Mouse (Mus musculus) forebrain, embryonic 10.5 days (tissue): ENCODE measurements around the gene Vps8. TPM values are rescaled to one million over a fixed set of nuclear protein-coding genes. Genes with fewer than 3 reads are reported as not detected.
A peak's percentile ranks its signal among the peaks of the same experiment; 100 is the strongest.

Experiments used
- DNase-seq: peaks from one replicate; pipeline ENCODE4 v3.0.0-alpha.2; 2017; ENCODE audit warnings: low spot score; ENCODE audit errors: extremely low spot score
- H3K27ac ChIP-seq: fragments of 300-500 bp; sonication (generic); 2 replicates; pipeline ENCODE4 v1.5.1; 2016; ENCODE audit warnings: mild to moderate bottlenecking
- H3K27me3 ChIP-seq: fragments of 300-500 bp; sonication (generic); 2 replicates; pipeline ENCODE4 v1.6.1; 2016; ENCODE audit warnings: mild to moderate bottlenecking; ENCODE audit not compliant: poor library complexity, severe bottlenecking
- H3K36me3 ChIP-seq: fragments of 300-500 bp; sonication (generic); replicated peaks from 2 replicates; pipeline ENCODE4 v1.6.1; 2016; ENCODE audit warnings: mild to moderate bottlenecking, moderate library complexity
- H3K4me1 ChIP-seq: fragments of 300-500 bp; sonication (generic); 2 replicates; pipeline ENCODE4 v1.6.1; 2016
- H3K4me3 ChIP-seq: fragments of 300-500 bp; sonication (generic); 2 replicates; pipeline ENCODE4 v1.5.1; 2016; ENCODE audit warnings: mild to moderate bottlenecking, moderate library complexity
- H3K9me3 ChIP-seq: fragments of 300-500 bp; sonication (generic); 2 replicates; pipeline ENCODE4 v1.6.1; 2016; ENCODE audit warnings: mild to moderate bottlenecking, moderate library complexity
- WGBS: fragments of 180-500 bp; shearing (Covaris S2); methylation state at CpG from one replicate; pipeline ENCODE4 v1.1.7; 2016; 5-methylcytosine and 5-hydroxymethylcytosine counted together
- polyA plus RNA-seq: library from polyadenylated mRNA; unstranded; fragments of >200 nt; fragmentation: Nextera tagmentation; extraction: Ambion mirVana; gene quantifications from 2 replicates; pipeline ENCODE4 v1.2.1, GENCODE M21; 2016

Vps8 gene
- polyA plus RNA-seq, 1 experiment from 2014 or later = 21.0 TPM

- 0 out of 2 replicates have a peak, but pooled peaks cover under 1% of the 10 kb centered on the region for H3K4me1 ChIP-seq
- H3K27ac ChIP-seq = no peak overlapping the region
- H3K4me3 ChIP-seq = no peak overlapping the region
- H3K27me3 ChIP-seq = no peaks in the 10 kb centered on the region
- H3K36me3 ChIP-seq = no peaks in the 10 kb centered on the region
- DNase-seq = no peak
- H3K9me3 ChIP-seq = no peaks in the 10 kb centered on the region
These were observed 11.1 kb upstream of the Vps8 start for GRCm38 (mm10) chr16:21411779-21412178.

- Histone ChIP-seq H3K27ac (no peak overlapping the region), H3K27me3 (no peaks in the 10 kb centered on the region), H3K9me3 (no peaks in the 10 kb centered on the region), H3K36me3 (no peaks in the 10 kb centered on the region), H3K4me3 (no peak overlapping the region), H3K4me1 (no peaks in the 10 kb centered on the region)
- peak; percentile 83 for DNase-seq
- 27% methylated on average over 8 of the region's 8 CpGs for WGBS
These were observed 10.3 kb upstream of the Vps8 start for GRCm38 (mm10) chr16:21412593-21413047.

GRCm38 (mm10) chr16:21413819-21414218 is 9.1 kb upstream of the Vps8 start:
- Histone ChIP-seq H3K4me1 (no peaks in the 10 kb centered on the region), H3K4me3 (no peak overlapping the region), H3K9me3 (no peaks in the 10 kb centered on the region), H3K36me3 (no peaks in the 10 kb centered on the region), H3K27me3 (no peaks in the 10 kb centered on the region), H3K27ac (no peak overlapping the region)
- 79% methylated on average over 3 of the region's 3 CpGs for WGBS
- no peak for DNase-seq

GRCm38 (mm10) chr16:21415128-21415527 is 7.8 kb upstream of the Vps8 start:
- DNase-seq = no peak
- 91% methylated on average over 8 of the region's 8 CpGs for WGBS
- no peaks in the 10 kb centered on the region for H3K27me3 ChIP-seq
- H3K36me3 ChIP-seq = no peaks in the 10 kb centered on the region
- H3K4me1 ChIP-seq = no peaks in the 10 kb centered on the region
- H3K9me3 ChIP-seq = no peaks in the 10 kb centered on the region
- H3K27ac ChIP-seq = no peak overlapping the region
- H3K4me3 ChIP-seq = no peak overlapping the region

- H3K9me3 ChIP-seq = no peaks in the 10 kb centered on the region
- no peak overlapping the region for H3K27ac ChIP-seq
- 51% methylated on average over 5 of the region's 5 CpGs for WGBS
- no peak overlapping the region for H3K4me3 ChIP-seq
- no peak for DNase-seq
- H3K4me1 ChIP-seq = peaks cover 6% of the 10 kb centered on the region; the same call in 1 of the 2 replicates
- H3K27me3 ChIP-seq = no peaks in the 10 kb centered on the region
- H3K36me3 ChIP-seq = no peaks in the 10 kb centered on the region
These were observed 4.9 kb upstream of the Vps8 start for GRCm38 (mm10) chr16:21418012-21418411.

- Histone ChIP-seq H3K27me3 (no peaks in the 10 kb centered on the region), H3K9me3 (no peaks in the 10 kb centered on the region), H3K27ac (peak overlapping the region; percentile 90), H3K4me1 (peaks cover 19% of the 10 kb centered on the region), H3K4me3 (peak overlapping the region; percentile 82), H3K36me3 (no peaks in the 10 kb centered on the region)
- 5% methylated on average over 10 of the region's 10 CpGs for WGBS
- no peak for DNase-seq
These were observed 610 bp downstream of the Vps8 start for GRCm38 (mm10) chr16:21423546-21423910.

GRCm38 (mm10) chr16:21428131-21428530 is 5.2 kb downstream of the Vps8 start:
- WGBS = 92% methylated on average over 5 of the region's 5 CpGs
- H3K4me1 ChIP-seq = peaks cover 13% of the 10 kb centered on the region
- H3K27ac ChIP-seq = no peak overlapping the region

GRCm38 (mm10) chr16:21430377-21431060 is 7.6 kb downstream of the Vps8 start:
- no peak overlapping the region for H3K27ac ChIP-seq
- peaks cover 12% of the 10 kb centered on the region for H3K36me3 ChIP-seq
- H3K4me3 ChIP-seq = no peak overlapping the region
- peaks cover 5% of the 10 kb centered on the region; the same call in 1 of the 2 replicates for H3K9me3 ChIP-seq
- no peak for DNase-seq
- no peaks in the 10 kb centered on the region for H3K4me1 ChIP-seq
- no peaks in the 10 kb centered on the region for H3K27me3 ChIP-seq
- WGBS = 95% methylated on average over 2 of the region's 2 CpGs

More at GRCm38 (mm10) chr16:21428131-21428530, 5.2 kb downstream of the Vps8 start:
- DNase-seq = no peak
- Histone ChIP-seq H3K27me3 (no peaks in the 10 kb centered on the region), H3K9me3 (peaks cover 5% of the 10 kb centered on the region; the same call in 1 of the 2 replicates), H3K36me3 (peaks cover 7% of the 10 kb centered on the region), H3K4me3 (no peak overlapping the region)

- peaks cover 5% of the 10 kb centered on the region; the same call in 1 of the 2 replicates for H3K9me3 ChIP-seq
- H3K36me3 ChIP-seq = peaks cover 15% of the 10 kb centered on the region
- no peaks in the 10 kb centered on the region for H3K27me3 ChIP-seq
- no peak overlapping the region for H3K4me3 ChIP-seq
- WGBS = 84% methylated on average over 3 of the region's 3 CpGs
- H3K27ac ChIP-seq = no peak overlapping the region
- no peaks in the 10 kb centered on the region for H3K4me1 ChIP-seq
- no peak for DNase-seq
These were observed 8.7 kb downstream of the Vps8 start for GRCm38 (mm10) chr16:21431614-21432013.

GRCm38 (mm10) chr16:21433543-21433942 is 10.6 kb downstream of the Vps8 start:
- no peak for DNase-seq
- Histone ChIP-seq H3K4me3 (no peak overlapping the region), H3K27ac (no peak overlapping the region), H3K36me3 (peaks cover 18% of the 10 kb centered on the region), H3K27me3 (no peaks in the 10 kb centered on the region), H3K4me1 (no peaks in the 10 kb centered on the region), H3K9me3 (peaks cover 5% of the 10 kb centered on the region; the same call in 1 of the 2 replicates)
- WGBS = 38% methylated on average over 3 of the region's 3 CpGs

- no peaks in the 10 kb centered on the region for H3K27me3 ChIP-seq
- no peak for DNase-seq
- no peak overlapping the region for H3K27ac ChIP-seq
- peaks cover 32% of the 10 kb centered on the region for H3K36me3 ChIP-seq
- H3K4me3 ChIP-seq = no peak overlapping the region
- no peaks in the 10 kb centered on the region for H3K9me3 ChIP-seq
- peaks cover 16% of the 10 kb centered on the region for H3K4me1 ChIP-seq
These were observed 18.1 kb downstream of the Vps8 start for GRCm38 (mm10) chr16:21441012-21441411.

GRCm38 (mm10) chr16:21445026-21445625 is 22.2 kb downstream of the Vps8 start:
- H3K27me3 ChIP-seq = no peaks in the 10 kb centered on the region
- peaks cover 29% of the 10 kb centered on the region for H3K36me3 ChIP-seq
- peaks cover 22% of the 10 kb centered on the region for H3K4me1 ChIP-seq
- H3K9me3 ChIP-seq = no peaks in the 10 kb centered on the region
- DNase-seq = peak; percentile 32
- 43% methylated on average over 9 of the region's 9 CpGs for WGBS
- H3K27ac ChIP-seq = 0 out of 2 replicates have a peak overlapping the region, but pooled peaks have one; percentile 31
- H3K4me3 ChIP-seq = no peak overlapping the region

GRCm38 (mm10) chr16:21447447-21447846 is 24.5 kb downstream of the Vps8 start:
- H3K9me3 ChIP-seq = no peaks in the 10 kb centered on the region
- no peaks in the 10 kb centered on the region for H3K27me3 ChIP-seq
- H3K36me3 ChIP-seq = peaks cover 26% of the 10 kb centered on the region
- H3K4me1 ChIP-seq = peaks cover 26% of the 10 kb centered on the region
- no peak overlapping the region for H3K4me3 ChIP-seq
- DNase-seq = no peak
- H3K27ac ChIP-seq = no peak overlapping the region
- 95% methylated on average over 5 of the region's 5 CpGs for WGBS
